34 mouse cellular contexts compared by ENCODE assay signal in genomic region chr5:16984877-16985276, GRCm38 (mm10).
"Had no signal": no experiment of that assay in that cellular context is flagged by ENCODE, and none has a peak within 500 bp of the region (broad histone marks: within the 10 kb centered on the region; RNA-seq: fewer than 3 reads in every experiment).

No protein-coding gene starts in this region.

- H3K27me3 ChIP-seq: heart, embryonic 12.5 days; heart, embryonic 13.5 days; heart, embryonic 15.5 days; hindbrain, embryonic 12.5 days; hindbrain, embryonic 13.5 days; hindbrain, embryonic 15.5 days; intestine, embryonic 15.5 days; kidney, embryonic 15.5 days had no signal

- H3K4me3 ChIP-seq: heart, embryonic 12.5 days; heart, embryonic 13.5 days; heart, embryonic 15.5 days; hindbrain, embryonic 10.5 days; hindbrain, embryonic 12.5 days; hindbrain, embryonic 13.5 days; hindbrain, embryonic 15.5 days; intestine, embryonic 15.5 days; kidney, embryonic 15.5 days; layer of hippocampus, adult 2 months; left cerebral cortex, adult 2 months had no signal

- H3K4me2 ChIP-seq: heart, embryonic 11.5 days; heart, embryonic 12.5 days; heart, embryonic 13.5 days; heart, embryonic 15.5 days; hindbrain, embryonic 12.5 days; hindbrain, embryonic 13.5 days; hindbrain, embryonic 14.5 days; hindbrain, embryonic 15.5 days; intestine, embryonic 15.5 days; kidney, embryonic 15.5 days had no signal

- ATAC-seq: hindbrain, embryonic 16.5 days; hindbrain, postnatal 0 days; inflammation-experienced regulatory T-cells, adult 6 months; intestine, embryonic 15.5 days; intestine, embryonic 16.5 days; intestine, postnatal 0 days had no signal

- H3K9me3 ChIP-seq: heart, embryonic 12.5 days; heart, embryonic 13.5 days; heart, embryonic 15.5 days; hindbrain, embryonic 10.5 days; hindbrain, embryonic 12.5 days; hindbrain, embryonic 13.5 days; hindbrain, embryonic 15.5 days; intestine, embryonic 15.5 days; kidney, embryonic 15.5 days had no signal

- H3K9ac ChIP-seq: heart, embryonic 12.5 days; heart, embryonic 13.5 days; heart, embryonic 15.5 days; hindbrain, embryonic 12.5 days; hindbrain, embryonic 13.5 days; hindbrain, embryonic 14.5 days; hindbrain, embryonic 15.5 days; intestine, embryonic 15.5 days; kidney, embryonic 15.5 days had no signal

- H3K27ac ChIP-seq: heart, embryonic 13.5 days; heart, embryonic 15.5 days; hindbrain, embryonic 10.5 days; hindbrain, embryonic 12.5 days; hindbrain, embryonic 13.5 days; hindbrain, embryonic 14.5 days; hindbrain, embryonic 15.5 days; hindbrain, postnatal 0 days; intestine, embryonic 15.5 days; kidney, embryonic 15.5 days; kidney, postnatal 0 days; layer of hippocampus, adult 2 months; left cerebral cortex, adult 2 months had no signal

- H3K4me1 ChIP-seq: heart, embryonic 12.5 days; heart, embryonic 13.5 days; heart, embryonic 15.5 days; hindbrain, embryonic 10.5 days; hindbrain, embryonic 12.5 days; hindbrain, embryonic 13.5 days; hindbrain, embryonic 15.5 days; intestine, embryonic 15.5 days; kidney, embryonic 15.5 days had no signal

- H3K36me3 ChIP-seq: heart, embryonic 12.5 days; heart, embryonic 13.5 days; heart, embryonic 15.5 days; hindbrain, embryonic 10.5 days; hindbrain, embryonic 12.5 days; hindbrain, embryonic 13.5 days; hindbrain, embryonic 15.5 days; intestine, embryonic 15.5 days; kidney, embryonic 15.5 days had no signal

- DNase-seq: heart, postnatal 10 days; heart, postnatal 14 days; heart, postnatal 36 days; kidney, adult 11 months; kidney, adult 18-20 months; kidney, adult 2 months; kidney, adult 8-10 months; kidney, adult 9 months; kidney, postnatal 10 days; kidney, postnatal 14 days; kidney, postnatal 25 days; kidney, postnatal 36 days; kidney, postnatal 4 days; layer of hippocampus, adult 9-11 months; layer of hippocampus, postnatal 36 days had no signal
